Mouse (Mus musculus) heart, postnatal 36 days (tissue): ENCODE results near the gene Abcb9. TPM values are rescaled to one million over a fixed set of nuclear protein-coding genes. Genes with fewer than 3 reads are reported as not detected.

ENCODE experiments used
- DNase-seq, 2 experiments: peaks; one replicate each; pipeline ENCODE4 v3.0.0; 2021 to 2022
- intact Hi-C: fragments of 180-260 bp; cut with DNase I; formaldehyde crosslinking; loops from one replicate; pipeline ENCODE4 v1.15.1; 2025
- total RNA-seq, 2 experiments: library from RNA; stranded (reverse); gene quantifications; 2 replicates each; pipeline ENCODE4 v1.2.3; 2021

Gene Abcb9
- total RNA-seq, 2 experiments from 2014 or later = 7.6 to 8.3 TPM

DNA sequence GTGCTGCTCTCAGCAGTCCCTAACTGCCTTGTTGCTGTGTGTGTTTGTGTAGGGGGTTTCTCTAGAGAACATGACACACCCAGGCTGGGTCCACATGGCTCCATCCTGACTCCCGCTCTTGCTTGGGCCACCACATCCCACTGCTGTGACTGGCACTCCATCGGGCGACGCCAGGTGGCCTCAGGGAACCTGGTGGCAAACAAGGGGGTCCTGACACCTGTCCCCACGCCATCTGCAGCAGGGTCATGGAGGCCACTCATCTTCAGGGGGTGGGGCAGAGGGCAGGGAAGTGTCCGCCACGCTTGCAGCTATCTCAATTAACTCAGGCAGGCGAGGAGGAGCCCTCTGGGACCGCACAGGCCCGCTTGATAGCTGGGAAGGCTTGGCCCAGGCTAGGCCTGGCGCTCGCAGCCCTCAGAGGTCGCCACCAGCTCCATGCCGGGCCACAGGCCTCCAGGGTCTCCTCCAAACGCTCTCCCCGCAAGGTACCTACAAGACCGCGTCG lies 469 bp downstream of the Abcb9 start:
- intact Hi-C loops = no loop called here
- DNase-seq = no peak

DNA sequence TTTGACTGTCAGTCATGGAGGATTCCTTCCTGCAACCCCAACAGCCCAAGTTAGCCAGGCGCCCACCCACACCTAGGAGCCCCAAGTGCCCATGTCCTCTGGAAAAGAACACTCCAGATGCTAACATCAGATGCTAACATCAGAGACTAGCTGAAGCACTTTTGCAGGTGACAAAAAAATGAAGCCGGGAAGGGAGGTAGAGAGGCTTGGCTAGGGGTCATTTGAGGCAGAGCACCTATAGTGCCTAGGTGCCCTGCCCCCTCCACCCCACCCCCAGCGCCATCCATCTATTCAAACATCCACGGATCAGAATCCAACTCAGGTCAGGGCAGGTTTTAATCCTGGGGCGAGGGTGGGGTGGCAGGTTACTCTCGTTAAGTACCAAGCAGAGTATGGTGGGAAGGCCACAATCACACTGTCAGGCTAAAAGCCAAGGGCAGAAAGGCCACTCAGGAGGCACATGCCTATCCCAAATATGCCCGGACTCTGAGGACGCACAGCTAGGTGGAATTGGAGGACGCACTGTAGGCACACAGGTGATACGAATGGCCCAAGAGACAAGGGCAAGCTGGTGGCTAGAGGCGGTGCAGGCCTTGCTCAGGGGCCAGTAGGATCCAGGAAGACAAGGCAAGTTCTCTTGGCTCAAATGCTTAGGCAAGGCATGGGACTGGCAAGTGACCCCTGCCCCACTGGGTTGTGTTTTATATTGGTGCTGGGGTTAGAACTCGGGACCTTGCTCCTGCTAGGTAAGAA lies 1.6 kb downstream of the Abcb9 start:
- no peak for DNase-seq
- intact Hi-C loops = no loop called here

DNA sequence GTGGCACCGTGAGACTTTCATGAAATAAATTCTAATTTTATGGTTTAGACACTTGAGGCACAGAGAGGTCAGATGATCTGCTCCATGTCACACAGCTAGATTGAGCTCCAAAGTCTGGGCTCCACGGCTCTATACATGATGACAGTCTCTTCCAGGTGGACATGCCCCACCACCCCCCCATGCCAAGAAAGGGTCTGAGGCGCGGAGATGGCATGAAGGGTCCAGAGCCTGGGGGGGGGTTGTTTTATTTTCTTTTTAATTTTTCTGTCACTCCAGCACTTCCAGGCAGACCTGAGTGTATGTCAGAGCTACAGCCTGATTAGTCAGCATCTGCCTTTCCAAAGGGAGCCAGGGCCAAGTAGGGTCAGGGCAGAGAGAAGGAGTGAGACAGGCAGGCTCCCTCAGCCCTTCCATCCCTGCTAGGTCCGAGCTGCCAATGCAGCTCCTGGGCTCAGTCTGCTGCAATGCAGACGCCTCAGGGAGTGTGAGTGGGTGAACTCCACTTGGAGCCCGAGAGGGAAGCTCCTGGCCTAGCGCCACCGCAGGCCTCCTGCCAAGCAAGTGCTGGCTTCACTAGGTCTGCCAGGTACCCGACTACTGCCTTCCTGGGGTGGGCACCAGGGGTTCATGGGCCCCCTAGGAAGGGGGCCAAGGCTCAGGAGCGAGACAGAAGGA lies 2.3 kb downstream of the Abcb9 start:
- intact Hi-C loops = no loop called here
- peak; percentile 48 to 64 for DNase-seq

DNA sequence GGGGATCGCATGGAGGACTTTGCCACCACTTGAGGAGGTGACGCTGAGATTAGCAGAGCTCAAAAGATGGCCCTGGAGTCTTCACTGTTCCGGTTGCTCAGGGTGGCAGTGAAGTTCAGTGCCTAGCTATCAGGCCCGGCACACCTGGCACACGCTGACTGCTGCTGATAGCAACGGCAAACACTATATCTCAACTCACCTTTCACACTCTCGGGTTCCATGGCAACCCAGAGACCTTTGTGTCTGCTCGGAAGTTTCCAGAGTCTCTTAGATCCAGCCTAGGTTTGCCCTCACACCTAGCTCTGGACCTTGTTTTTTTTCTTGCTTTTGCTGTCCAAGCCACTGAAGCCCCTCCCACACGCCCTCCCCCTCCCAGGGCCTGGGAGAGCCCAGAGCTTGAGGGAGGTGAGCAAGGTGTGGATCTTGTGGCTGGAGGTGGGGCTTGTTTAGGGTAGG lies 3.6 kb downstream of the Abcb9 start:
- intact Hi-C loops = no loop called here
- no peak for DNase-seq

DNA sequence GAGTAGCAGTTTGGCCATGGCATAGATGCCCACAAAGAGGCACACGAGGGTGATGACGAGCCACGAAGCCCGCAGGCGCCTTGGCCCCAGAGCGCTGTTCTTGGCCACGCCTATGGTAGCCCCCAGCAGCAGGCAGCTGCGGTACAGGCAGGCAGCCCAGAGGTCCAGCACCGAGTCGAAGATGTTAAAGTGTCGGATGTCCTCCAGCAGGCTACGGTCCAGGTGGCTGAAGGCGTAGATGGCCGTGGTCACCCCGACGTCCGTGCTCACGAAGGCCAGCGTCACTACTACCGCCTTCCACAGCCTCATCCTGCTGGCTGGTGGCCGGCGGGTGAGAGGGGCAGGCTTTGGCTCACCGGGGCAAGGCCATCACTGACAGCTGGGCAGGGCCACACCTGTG lies 5.7 kb downstream of the Abcb9 start:
- intact Hi-C loops = no loop called here
- no peak for DNase-seq

DNA sequence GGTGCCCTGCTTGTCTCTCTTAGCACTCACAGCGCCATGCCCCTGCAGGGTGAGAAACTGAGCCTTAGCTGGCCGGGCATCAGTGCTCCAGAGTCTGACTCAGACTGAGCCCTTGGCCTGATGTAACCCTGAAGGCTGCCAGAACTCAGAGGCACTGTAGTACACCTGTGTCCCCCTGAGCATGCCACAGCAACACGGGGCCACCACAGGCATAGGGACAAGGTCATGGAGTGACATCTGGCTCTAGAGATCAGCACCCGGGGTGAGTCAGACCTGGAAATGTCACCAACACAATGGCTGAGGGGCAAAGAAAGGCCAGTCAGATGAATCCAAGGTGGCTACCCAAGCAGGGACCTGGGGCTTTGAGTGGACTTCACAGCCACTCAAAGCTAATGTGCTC lies 8.7 kb downstream of the Abcb9 start:
- intact Hi-C loops = no loop called here
- no peak for DNase-seq

DNA sequence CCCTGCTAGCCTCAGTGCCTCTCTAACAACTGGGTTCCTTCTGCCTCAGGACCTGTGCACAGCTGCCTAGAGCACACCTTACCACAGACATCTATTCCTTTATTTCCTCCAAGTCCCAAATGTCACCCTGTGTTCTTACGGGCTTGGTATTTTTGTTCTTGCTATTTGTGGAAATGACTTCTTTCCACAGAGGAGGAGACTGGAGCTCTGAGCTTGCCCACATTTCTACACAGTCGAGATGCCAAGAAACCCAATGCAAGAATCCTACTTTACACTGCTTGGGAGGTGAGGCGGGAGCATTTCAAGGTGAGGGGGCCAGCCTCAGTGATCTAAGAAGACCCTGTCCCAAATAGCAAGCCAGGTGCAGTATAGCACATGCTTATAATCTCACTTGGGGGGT lies 10.1 kb downstream of the Abcb9 start:
- no peak for DNase-seq
- intact Hi-C loops = loop anchor here (2.0 kb wide), 1 partner anchor 139 kb away; no protein-coding TSS in a partner anchor

DNA sequence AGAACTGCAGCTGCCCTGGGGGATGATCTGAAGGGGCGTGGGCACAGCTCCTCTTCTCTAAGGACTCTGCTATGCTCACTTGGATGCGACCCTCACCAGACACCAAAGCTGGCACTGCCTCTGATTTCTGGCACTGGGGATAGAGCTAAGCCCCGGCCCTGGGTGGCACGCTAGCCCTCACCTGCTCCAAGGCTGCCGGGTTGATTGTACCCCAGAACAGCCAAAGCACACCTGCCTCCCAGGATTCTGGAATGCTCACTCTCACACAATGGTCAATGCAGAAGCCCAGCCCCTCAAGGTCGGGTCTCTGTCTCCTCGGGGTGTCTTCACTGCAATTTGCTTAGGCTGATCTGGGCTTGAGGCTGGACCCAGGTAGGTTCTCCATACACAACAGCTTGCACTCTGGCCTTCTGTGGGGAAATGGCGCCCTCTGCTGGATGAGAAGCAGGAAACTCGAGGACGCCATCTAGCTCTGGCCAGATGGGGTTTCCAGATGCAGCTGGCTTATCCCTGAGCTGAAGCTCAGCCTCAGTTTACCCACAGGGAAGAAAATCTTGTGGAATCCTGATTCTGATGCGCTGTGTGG lies 10.9 kb downstream of the Abcb9 start:
- peak; percentile 86 to 92 for DNase-seq
- intact Hi-C loops = loop anchor here (1.0 to 5.0 kb wide), 3 partner anchors 37 to 138 kb away; no protein-coding TSS in a partner anchor

DNA sequence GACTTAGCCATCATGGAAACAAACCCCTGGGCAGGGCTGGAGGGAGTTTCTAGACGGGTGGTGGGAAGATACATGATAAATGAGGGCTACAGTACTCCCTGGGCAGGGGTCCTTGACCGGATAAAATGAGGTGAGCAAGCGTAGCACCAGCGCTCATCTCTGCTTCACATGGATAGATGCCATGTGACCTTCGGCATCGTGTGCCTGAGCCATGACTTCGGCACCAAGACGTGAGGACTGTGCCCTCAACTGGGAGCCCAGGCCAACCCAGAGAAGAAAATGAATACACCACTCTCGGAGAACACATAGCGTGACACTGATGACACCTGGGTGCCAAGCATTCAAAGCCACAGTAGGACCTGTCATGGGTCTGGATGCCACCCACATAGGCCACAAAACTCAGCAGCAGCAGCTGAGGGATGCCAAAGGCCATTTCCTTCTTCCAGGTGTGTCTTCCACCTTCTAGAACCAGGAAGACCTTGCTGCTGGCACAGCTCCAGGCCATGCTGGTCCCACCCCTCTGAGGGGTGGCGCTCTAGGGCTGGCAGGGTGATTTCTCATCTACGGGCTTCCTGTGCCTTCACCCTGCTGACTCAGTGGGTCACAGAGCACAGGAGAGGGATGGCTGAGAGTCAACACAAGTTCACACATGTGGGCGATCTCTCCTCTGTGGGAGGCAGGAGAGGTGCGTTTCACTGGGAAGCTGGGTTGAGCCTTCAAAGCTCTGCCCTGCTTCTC lies 11.6 kb downstream of the Abcb9 start:
- intact Hi-C loops = loop anchor here (1.0 to 5.0 kb wide), 3 partner anchors 37 to 137 kb away; no protein-coding TSS in a partner anchor
- DNase-seq = no peak

DNA sequence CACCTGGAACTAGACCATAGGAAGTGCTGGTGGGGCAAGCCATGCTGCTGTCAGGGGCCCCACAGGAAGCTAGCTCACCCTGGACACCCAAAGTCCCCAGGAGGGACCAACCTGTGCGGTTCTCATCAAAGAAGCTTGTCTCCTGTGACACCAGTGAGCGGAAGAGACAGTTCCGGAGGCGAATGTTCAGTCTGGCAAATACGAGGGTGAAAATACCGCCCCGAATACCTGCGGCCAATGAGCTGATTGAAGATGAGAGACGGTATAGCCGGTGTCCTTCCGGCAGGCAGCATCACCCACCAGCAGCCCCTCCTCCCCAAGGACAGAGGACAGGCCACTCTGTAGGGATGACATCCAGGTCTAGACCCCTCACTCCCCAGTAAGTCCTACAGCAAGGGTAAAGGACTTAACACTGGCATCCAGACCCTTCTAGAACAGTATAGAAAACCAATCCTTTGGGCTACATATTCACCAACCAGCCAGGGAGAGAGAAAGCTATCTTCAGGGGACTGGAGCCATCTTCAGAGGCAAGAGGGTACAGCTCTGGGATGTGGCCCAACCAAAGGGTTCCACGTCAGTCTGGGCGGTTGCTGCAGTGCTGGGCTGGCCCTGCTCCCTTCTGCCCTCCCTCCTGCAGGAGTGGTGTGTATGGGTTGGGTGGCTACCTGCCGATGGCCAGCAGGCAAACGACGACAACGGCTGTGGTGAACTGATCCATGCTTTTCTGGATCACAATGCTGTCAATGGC lies 12.5 kb downstream of the Abcb9 start:
- intact Hi-C loops = loop anchor here (5.0 kb wide), 1 partner anchor 36 kb away; no protein-coding TSS in a partner anchor
- DNase-seq = no peak

DNA sequence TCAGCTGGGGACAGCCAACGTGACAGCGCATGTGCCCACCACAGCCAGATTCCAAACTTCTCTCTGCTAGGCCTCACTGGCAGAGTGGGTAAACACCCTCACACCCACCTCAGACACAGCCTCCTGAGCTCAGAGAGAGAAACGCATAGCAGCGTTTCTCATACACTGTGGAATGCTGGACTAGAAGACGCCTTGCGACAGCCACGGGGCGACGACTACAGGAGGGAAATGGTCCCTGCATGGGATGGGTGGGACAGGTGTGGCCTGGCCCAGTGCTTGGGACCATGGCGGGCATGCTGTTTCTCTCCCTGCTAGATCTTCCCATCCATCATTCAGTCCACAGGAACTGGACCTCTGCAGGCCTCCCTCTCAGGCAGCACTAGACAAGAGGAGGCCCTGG lies 13.2 kb downstream of the Abcb9 start:
- intact Hi-C loops = loop anchor here (5.0 kb wide), 1 partner anchor 35 kb away; no protein-coding TSS in a partner anchor
- DNase-seq = no peak

DNA sequence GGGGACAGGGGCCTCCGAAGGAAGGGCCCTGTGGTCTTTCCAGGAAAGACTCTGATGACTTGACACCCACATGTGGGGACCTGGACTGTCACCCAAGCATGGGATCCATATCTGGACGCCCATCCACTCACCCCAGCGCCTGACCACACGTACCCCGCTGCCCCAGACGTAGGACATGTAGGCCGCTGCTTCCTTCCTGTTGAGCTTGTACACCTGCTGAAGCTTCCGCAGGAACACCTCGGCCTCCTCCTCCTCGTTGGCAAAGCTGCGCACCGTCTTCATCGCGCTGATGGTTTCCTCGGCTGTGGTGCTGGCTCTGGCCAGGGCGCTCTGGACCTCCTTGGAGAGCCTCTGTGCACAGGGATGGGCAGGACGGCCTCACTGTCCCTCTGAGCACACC lies 15.7 kb downstream of the Abcb9 start:
- intact Hi-C loops = loop anchor here (5.0 kb wide), 1 partner anchor 33 kb away; no protein-coding TSS in a partner anchor
- no peak for DNase-seq

DNA sequence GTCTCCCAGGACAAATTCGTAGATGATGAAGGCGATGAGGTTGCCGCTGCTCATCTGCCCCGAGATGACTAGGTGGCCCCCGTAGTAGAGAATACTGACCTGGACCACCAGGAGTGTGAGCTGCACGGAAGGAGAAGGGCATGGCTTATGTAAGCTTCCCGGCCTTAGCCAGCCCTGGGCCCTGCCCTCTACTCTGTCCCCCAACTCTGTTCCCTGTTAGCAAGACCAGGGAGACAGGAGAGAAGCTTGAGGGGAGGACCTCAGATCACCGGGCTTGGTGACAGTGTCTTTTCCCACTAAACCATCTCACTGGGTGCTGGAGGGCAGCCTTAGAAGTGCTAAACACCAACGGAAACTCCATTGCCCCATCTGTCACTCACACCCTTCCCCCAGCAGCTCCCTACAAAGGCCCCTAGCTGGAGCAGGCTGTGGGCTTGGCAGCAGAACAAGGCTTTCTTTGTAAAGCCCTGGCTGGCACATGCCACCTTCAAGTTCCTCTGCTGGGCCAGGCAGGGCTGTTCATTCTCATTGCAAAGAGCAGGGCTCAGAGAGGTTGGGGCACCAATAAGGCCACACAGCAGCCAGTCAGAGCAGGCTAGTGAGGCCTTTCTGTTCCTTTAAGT lies 16.7 kb downstream of the Abcb9 start:
- intact Hi-C loops = no loop called here
- no peak for DNase-seq

DNA sequence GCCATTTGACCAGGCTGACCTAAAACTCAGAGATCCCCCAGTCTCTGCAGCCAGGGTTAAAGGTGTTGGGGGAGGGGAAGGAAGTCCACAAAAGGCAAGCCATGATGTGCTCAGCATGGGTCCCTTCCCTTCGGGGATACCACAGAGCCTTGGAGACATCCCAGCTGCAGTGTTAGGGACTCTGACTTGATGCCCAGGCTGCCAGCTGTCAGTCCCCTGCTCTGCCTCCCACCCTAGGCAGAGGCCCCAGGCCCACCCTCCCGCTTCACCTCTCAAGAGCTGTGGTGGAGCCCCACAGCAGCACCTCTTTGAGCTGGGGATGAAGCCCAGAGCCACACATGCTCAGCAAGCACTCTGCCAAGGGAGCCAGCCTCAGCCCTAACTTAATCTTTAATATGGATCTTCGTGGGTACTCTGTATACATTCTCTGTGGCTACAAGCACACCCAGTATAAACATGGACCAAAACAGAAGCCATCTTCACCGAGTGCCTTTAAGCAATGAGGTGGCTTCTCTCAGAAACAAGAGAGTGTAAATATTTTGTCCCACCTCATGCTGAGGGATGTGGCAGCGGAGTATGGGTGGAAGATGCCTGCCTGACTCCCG lies 17.6 kb downstream of the Abcb9 start:
- intact Hi-C loops = no loop called here
- DNase-seq = no peak

DNA sequence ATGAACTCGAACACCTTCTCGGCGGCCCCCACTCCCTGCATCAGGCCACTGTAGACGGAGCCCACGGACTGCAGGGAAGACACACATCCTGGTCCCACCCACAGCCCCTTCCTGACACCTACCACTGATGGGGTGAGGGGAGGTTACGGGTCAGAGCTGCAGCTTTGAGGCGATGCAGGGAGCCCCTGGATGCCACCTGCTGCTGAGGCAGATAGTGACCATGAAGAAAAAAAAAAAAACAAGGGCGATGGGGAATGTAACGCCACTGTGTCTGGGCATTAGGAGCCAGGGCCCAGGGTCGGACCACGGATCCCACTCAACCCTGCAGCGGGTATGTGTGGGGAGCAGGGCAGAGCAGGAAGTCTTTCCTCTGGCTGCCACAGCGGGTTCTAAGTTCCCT lies 18.4 kb downstream of the Abcb9 start:
- intact Hi-C loops = no loop called here
- no peak for DNase-seq

DNA sequence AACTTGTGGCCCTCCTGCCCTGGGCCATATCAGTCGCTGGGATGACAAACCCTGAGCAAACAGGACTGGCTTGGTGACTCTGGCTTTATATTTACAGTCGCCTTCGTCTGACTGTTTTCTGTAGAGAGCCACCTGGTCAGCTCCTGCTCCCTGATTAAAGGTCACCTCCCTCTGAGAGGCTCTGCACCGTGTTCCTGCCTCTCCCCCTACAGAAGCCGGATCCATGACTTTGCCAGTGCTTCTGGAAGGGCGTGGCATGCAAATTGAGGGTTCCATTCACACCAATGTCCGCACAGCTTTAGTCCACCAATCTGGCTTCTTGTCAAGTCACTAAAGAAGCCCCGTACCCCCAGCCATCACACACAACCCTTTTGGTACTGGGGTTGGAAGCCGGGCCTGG lies 19.0 kb downstream of the Abcb9 start:
- DNase-seq = no peak
- intact Hi-C loops = no loop called here

DNA sequence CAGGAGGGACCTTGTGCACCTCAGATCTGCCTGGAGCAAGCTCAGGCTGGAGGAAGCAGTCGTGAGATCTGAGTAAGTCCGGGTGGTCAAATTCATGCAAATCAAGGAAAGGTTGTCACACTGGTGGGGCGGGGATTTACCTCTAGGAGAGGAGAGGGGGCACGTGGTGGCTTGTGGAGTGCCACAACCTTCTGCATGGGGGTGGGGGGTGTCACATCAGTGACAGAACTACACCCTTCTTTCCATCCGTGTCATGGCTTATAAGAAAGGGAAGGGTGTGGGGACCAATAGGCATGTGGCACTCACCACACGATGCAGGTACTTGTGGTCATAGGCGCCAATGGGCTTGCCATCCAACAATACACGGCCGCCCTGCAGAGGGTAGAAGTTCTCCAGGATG lies 19.9 kb downstream of the Abcb9 start:
- intact Hi-C loops = no loop called here
- DNase-seq = no peak

DNA sequence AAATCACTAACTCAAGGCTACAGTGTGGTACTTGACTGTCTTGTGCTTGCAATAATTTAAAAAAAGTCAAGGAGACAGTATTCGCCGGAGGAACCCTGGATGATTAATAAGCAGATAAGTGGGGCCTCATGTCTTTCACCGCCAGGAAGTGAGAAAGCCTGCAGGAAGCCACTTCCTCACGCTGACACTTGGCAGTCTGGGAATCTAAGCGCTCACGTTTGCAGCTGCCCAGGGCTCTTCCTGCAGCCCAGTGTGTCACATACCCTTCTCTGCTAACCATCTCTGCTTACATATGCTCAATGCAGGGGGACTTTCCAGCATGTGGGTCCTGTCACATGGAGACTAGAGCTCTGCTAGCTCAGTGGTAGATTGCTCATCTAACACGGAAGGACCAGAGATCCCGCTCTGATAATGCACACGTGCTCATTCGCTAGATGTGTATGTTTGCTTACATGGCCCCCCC lies 20.7 kb downstream of the Abcb9 start:
- no peak for DNase-seq
- intact Hi-C loops = no loop called here

DNA sequence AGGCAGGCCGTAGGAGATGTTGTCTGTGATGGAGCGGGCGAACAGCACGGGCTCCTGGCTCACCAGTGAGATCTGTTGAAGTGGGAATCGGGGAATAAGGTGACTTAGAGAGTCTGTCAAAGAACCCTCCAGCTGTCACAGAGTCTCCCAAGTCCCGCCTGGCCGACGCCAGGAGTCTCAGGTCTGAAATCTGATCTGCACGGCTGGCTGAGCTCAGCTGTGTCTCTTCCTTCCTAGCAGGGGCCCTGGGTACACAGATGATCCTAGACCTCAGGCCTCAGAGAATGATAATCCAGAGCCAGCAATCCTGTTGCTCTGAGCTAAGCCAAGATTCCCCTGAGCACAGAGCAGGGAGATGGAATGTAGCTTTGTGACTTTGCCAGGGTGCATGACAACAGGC lies 21.9 kb downstream of the Abcb9 start:
- DNase-seq = no peak
- intact Hi-C loops = no loop called here
